Mouse (Mus musculus) mature B cell (primary cell): ENCODE data around the gene 1810010D01Rik.

ENCODE experiments used
- in situ Hi-C: fragments of 300-500 bp; cut with MboI; formaldehyde crosslinking; loops from 2 replicates; pipeline ENCODE4 v1.14.3; 2019

Gene 1810010D01Rik

GRCm38 (mm10) chr7:145215476-145215875 is 7.6 kb upstream of the 1810010D01Rik start:
- in situ Hi-C loops: no loop called here

- in situ Hi-C loops: no loop called here
These were observed 4.1 kb upstream of the 1810010D01Rik start for GRCm38 (mm10) chr7:145211680-145212659.

- in situ Hi-C loops: no loop called here
These were observed 2.7 kb upstream of the 1810010D01Rik start for GRCm38 (mm10) chr7:145210477-145211070.

GRCm38 (mm10) chr7:145206801-145207200 is 1.1 kb downstream of the 1810010D01Rik start:
- in situ Hi-C loops: no loop called here

- in situ Hi-C loops: no loop called here
These were observed 1.8 kb downstream of the 1810010D01Rik start for GRCm38 (mm10) chr7:145206056-145206610.

GRCm38 (mm10) chr7:145205363-145205902 is 2.5 kb downstream of the 1810010D01Rik start:
- in situ Hi-C loops: no loop called here

GRCm38 (mm10) chr7:145199711-145200110 is 8.2 kb downstream of the 1810010D01Rik start:
- in situ Hi-C loops: no loop called here

GRCm38 (mm10) chr7:145198223-145198714 is 9.7 kb downstream of the 1810010D01Rik start:
- in situ Hi-C loops: no loop called here

- in situ Hi-C loops: no loop called here
These were observed 10.2 kb downstream of the 1810010D01Rik start for GRCm38 (mm10) chr7:145197711-145198110.

GRCm38 (mm10) chr7:145197042-145197441 is 10.9 kb downstream of the 1810010D01Rik start:
- in situ Hi-C loops: no loop called here

- in situ Hi-C loops: no loop called here
These were observed 11.6 kb downstream of the 1810010D01Rik start for GRCm38 (mm10) chr7:145196340-145196739.

GRCm38 (mm10) chr7:145195186-145195927 is 12.6 kb downstream of the 1810010D01Rik start:
- in situ Hi-C loops: no loop called here

GRCm38 (mm10) chr7:145194455-145195161 is 13.3 kb downstream of the 1810010D01Rik start:
- in situ Hi-C loops: no loop called here

- in situ Hi-C loops: no loop called here
These were observed 15.1 kb downstream of the 1810010D01Rik start for GRCm38 (mm10) chr7:145192836-145193235.

GRCm38 (mm10) chr7:145190520-145190919 is 17.4 kb downstream of the 1810010D01Rik start:
- in situ Hi-C loops: no loop called here

- in situ Hi-C loops: no loop called here
These were observed 18.6 kb downstream of the 1810010D01Rik start for GRCm38 (mm10) chr7:145189342-145189741.

GRCm38 (mm10) chr7:145187802-145188201 is 20.1 kb downstream of the 1810010D01Rik start:
- in situ Hi-C loops: no loop called here

GRCm38 (mm10) chr7:145182388-145182787 is 25.5 kb downstream of the 1810010D01Rik start:
- in situ Hi-C loops: no loop called here

GRCm38 (mm10) chr7:145181376-145182034 is 26.4 kb downstream of the 1810010D01Rik start:
- in situ Hi-C loops: no loop called here

- in situ Hi-C loops: no loop called here
These were observed 28.2 kb downstream of the 1810010D01Rik start for GRCm38 (mm10) chr7:145179691-145180091.
